Mouse (Mus musculus): ENCODE results near the gene Glra1. TPM values are rescaled to one million over a fixed set of nuclear protein-coding genes. Genes with fewer than 3 reads are reported as not detected.

Glra1 gene
- total RNA-seq, 2 experiments from 2014 or later, result 0.21 to 0.30 TPM

Small RNA genes within 50 kb of the gene (microRNA-seq; reads per million reads assigned to microRNA genes)
- 0.57 to 0.68 reads per million in 2 experiments for gene Mir7652

Other genes starting within 250 kb of the Glra1 start
- gene Sparc, start 185.0 kb downstream of the Glra1 start, total RNA-seq (2021), result 100 to 1,000 TPM; 522 to 533 TPM
- gene Atox1, start 147.0 kb downstream of the Glra1 start, total RNA-seq (2021), result 100 to 1,000 TPM; 130 to 132 TPM
- gene G3bp1, start 138.5 kb downstream of the Glra1 start, total RNA-seq (2021), result 10 to 100 TPM; 38.1 to 40.3 TPM

All from layer of hippocampus, postnatal 14 days (tissue).